Mouse (Mus musculus) forebrain, embryonic 14.5 days (tissue): ENCODE measurements around the gene E130309D02Rik. TPM values are rescaled to one million over a fixed set of nuclear protein-coding genes. Genes with fewer than 3 reads are reported as not detected.

Experiments
- ATAC-seq: fragments of 200-750 bp; cut with Nextera tagmentation; 2 replicates; pipeline ENCODE4 v1.8.0; 2017; ENCODE audit warnings: mild to moderate bottlenecking, moderate library complexity
- DNase-seq: peaks from one replicate; pipeline ENCODE4 v3.0.0-alpha.2; 2015; ENCODE audit warnings: low spot score
- H3K27ac ChIP-seq: fragments of 300-500 bp; sonication (generic); 2 replicates; pipeline ENCODE4 v1.5.1; 2014; ENCODE audit warnings: low read depth, mild to moderate bottlenecking, control low read depth, low read length, moderate library complexity
- H3K27me3 ChIP-seq: fragments of 300-500 bp; sonication (generic); replicated peaks from 2 replicates; pipeline ENCODE4 v1.6.1; 2014; ENCODE audit warnings: low read length, control low read depth, mixed read lengths; ENCODE audit not compliant: control insufficient read depth, insufficient read depth
- H3K36me3 ChIP-seq: fragments of 300-500 bp; sonication (generic); 2 replicates; pipeline ENCODE4 v1.6.1; 2014; ENCODE audit warnings: low read length, control low read depth; ENCODE audit not compliant: control insufficient read depth, insufficient read depth
- H3K4me1 ChIP-seq: fragments of 300-500 bp; sonication (generic); 2 replicates; pipeline ENCODE4 v1.6.1; 2014; ENCODE audit warnings: antibody characterized with exemption, low read length, control low read depth; ENCODE audit not compliant: control insufficient read depth, insufficient read depth
- H3K4me2 ChIP-seq: fragments of 300-500 bp; sonication (generic); 2 replicates; pipeline ENCODE4 v1.6.1; 2014; ENCODE audit warnings: mild to moderate bottlenecking, control low read depth, low read length
- H3K4me3 ChIP-seq: fragments of 300-500 bp; sonication (generic); 2 replicates; pipeline ENCODE4 v1.5.1; 2014; ENCODE audit warnings: low read depth, low read length, control low read depth
- H3K9ac ChIP-seq: fragments of 300-500 bp; sonication (generic); 2 replicates; pipeline ENCODE4 v1.6.1; 2014; ENCODE audit warnings: mild to moderate bottlenecking, low read length, control low read depth, moderate library complexity
- H3K9me3 ChIP-seq: fragments of 300-500 bp; sonication (generic); replicated peaks from 2 replicates; pipeline ENCODE4 v1.6.1; 2016; ENCODE audit warnings: low read length, control low read depth, mixed read lengths; ENCODE audit not compliant: control insufficient read depth
- WGBS: fragments of 180-500 bp; shearing (Covaris S2); extraction: QIAGEN DNeasy Blood & Tissue Kit; methylation state at CpG from one replicate; pipeline ENCODE4 v1.1.7; 2014; 5-methylcytosine and 5-hydroxymethylcytosine counted together
- polyA plus RNA-seq: library from polyadenylated mRNA; unstranded; fragments of >200 nt; fragmentation: Nextera tagmentation; extraction: Ambion mirVana; gene quantifications from 2 replicates; pipeline ENCODE4 v1.2.1, GENCODE M21; 2014

The E130309D02Rik gene
- polyA plus RNA-seq, 1 experiment from 2014 or later: 32.3 TPM

DNA sequence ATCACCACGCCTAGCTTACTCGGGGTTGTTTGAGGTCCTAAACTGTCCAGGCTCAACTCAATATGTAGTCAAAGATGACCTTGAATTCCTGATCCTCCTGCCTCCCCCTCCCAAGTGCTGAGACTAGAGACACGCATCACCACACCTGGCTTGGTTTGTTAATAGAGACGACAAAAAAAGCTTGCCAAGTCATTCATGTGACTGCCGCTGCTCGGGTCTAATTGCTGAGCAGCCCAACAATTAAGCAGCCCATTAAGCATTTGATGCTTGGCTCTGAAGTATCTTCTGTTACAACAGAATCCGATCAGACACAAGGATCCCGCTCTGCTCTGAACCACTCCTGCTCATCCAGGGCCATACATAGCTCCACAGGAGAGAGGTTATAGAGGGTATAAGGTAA, 31.2 kb upstream of the E130309D02Rik start:
- Histone ChIP-seq H3K4me3 (no peak overlapping the region), H3K4me1 (no peaks in the 10 kb centered on the region), H3K4me2 (no peak overlapping the region), H3K27ac (0 out of 2 replicates have a peak overlapping the region, but pooled peaks have one; percentile 27), H3K9me3 (0 out of 2 replicates have a peak, but pooled peaks cover 6% of the 10 kb centered on the region), H3K27me3 (no peaks in the 10 kb centered on the region), H3K36me3 (no peaks in the 10 kb centered on the region), H3K9ac (no peak overlapping the region)
- ATAC-seq (no peak), DNase-seq (no peak)
- WGBS: 43% methylated on average over 8 of the region's 8 CpGs

DNA sequence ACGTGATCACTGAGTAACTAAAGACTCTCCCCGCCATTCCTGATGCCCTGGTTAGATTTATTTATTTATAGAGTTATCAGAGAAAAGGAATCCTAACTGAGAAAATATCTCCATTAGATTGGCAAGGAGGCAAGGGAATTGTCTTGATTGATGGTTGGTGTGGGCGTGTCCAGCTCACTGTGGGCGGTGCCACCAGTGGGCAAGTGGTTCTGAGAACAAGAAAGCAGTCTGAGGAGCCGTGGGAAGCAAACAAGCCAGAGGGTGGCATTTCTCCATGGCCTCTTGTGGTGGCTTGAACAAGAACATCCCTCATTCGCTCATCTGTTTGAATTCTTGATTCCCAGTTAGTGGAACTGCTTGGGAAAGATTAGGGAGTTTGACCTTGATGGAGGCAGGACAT, 24.4 kb upstream of the E130309D02Rik start:
- Histone ChIP-seq H3K4me1 (no peaks in the 10 kb centered on the region), H3K4me2 (no peak overlapping the region), H3K9ac (no peak overlapping the region), H3K27me3 (no peaks in the 10 kb centered on the region), H3K27ac (no peak overlapping the region), H3K9me3 (no peaks in the 10 kb centered on the region), H3K36me3 (no peaks in the 10 kb centered on the region), H3K4me3 (no peak overlapping the region)
- WGBS: 54% methylated on average over 6 of the region's 6 CpGs
- DNase-seq (no peak), ATAC-seq (no peak)

DNA sequence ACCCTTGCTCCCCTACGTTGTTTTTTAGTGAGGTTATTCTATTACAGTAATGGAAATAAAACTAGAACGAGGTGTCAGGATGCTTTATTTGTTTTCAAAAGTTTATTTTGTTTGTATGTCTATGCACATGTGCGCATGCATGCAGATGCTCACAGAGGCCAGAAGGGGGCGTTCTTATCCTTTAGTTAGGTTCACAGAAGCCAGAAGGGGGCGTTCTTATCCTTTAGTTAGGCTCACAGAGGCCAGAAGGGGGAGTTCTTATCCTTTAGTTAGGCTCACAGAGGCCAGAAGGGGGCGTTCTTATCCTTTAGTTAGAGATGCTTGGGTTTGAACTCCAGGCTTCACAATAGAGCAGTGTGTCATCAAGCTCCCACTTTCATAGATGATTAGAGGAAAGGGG, 21.4 kb upstream of the E130309D02Rik start:
- Histone ChIP-seq H3K4me1 (no peaks in the 10 kb centered on the region), H3K27me3 (no peaks in the 10 kb centered on the region), H3K36me3 (no peaks in the 10 kb centered on the region), H3K4me3 (no peak overlapping the region), H3K27ac (no peak overlapping the region), H3K9ac (no peak overlapping the region), H3K4me2 (no peak overlapping the region), H3K9me3 (no peaks in the 10 kb centered on the region)
- no peak for DNase-seq
- ATAC-seq: no peak
- WGBS: 68% methylated on average over 6 of the region's 6 CpGs

DNA sequence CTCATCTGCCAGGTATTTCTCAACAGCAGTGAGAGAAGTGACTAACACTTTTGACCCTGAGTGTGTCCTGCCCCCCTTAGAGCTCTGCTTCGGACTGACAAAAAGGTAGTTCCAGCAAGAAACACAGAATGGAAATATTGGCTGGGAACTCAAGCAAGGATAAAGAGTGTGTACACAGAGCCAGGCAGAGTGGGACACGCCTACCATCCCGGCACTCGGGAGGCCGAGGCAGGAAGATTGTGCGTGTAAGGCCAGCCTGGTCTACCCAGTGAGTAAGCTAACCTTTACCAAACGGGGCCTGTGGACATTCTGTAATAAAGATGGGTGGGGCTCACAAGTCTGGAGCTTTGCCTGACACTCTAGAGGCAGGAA, 19.9 kb upstream of the E130309D02Rik start:
- Histone ChIP-seq H3K27me3 (no peaks in the 10 kb centered on the region), H3K4me2 (no peak overlapping the region), H3K36me3 (no peaks in the 10 kb centered on the region), H3K4me1 (no peaks in the 10 kb centered on the region; the same call in 1 of the 2 replicates), H3K9me3 (no peaks in the 10 kb centered on the region), H3K9ac (no peak overlapping the region), H3K4me3 (no peak overlapping the region), H3K27ac (no peak overlapping the region)
- ATAC-seq (no peak), DNase-seq (no peak)
- WGBS: 85% methylated on average over 7 of the region's 7 CpGs

DNA sequence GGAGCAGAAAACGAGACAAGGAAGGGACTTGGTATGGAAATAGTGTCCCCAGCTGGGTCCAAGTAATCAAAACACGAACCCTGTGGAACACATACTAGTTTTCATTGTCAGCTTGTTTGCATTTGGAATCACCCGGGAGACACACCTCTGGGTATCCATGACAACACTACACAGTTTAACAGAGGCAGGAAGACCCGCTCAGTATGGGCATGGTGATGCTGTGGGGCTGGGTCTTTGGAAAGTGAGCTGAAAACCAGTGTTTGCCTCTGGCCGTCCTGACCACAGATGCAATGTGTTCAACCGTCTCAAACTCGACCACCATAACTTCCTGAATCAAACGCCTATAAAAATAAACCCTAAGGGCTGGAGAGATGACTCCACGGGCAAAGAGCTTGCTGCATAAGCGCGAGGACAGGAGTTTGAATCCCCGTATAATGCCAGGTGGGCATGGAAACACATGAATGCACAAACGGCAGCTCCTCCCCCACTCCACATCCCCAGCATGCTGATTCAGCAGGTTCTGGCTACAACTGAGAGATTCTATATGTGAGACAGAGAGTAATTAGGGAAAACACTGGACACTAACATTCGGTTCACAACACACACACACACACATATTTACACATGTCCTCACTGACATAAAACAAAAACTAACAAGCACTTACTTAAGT, 19.4 kb upstream of the E130309D02Rik start:
- no peak overlapping the region for H3K27ac ChIP-seq
- no peak overlapping the region for H3K9ac ChIP-seq
- peaks cover 3% of the 10 kb centered on the region; the same call in 1 of the 2 replicates for H3K4me1 ChIP-seq
- H3K9me3 ChIP-seq: no peaks in the 10 kb centered on the region
- 72% methylated on average over 14 of the region's 14 CpGs for WGBS
- DNase-seq: no peak
- H3K4me2 ChIP-seq: no peak overlapping the region
- no peak for ATAC-seq
- no peak overlapping the region for H3K4me3 ChIP-seq
- H3K27me3 ChIP-seq: no peaks in the 10 kb centered on the region
- H3K36me3 ChIP-seq: no peaks in the 10 kb centered on the region

DNA sequence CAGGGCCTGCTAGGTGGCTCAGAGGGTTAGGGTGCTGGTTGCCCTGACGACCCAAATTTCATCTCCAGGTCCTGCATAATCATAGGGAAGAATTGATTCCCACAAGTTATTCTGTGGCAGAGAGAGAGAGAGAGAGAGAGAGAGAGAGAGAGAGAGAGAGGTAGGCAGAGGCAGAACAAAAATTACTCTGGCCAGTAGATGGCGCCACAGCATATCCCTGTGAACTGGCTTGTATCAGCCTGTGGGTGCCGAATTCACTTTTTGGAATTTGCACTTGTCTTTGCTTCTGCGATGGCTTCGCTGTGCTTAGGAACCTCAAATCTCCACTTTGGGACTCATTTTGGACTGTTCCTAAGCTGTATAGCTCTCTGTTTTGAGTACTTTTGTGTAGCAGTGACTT, 18.7 kb upstream of the E130309D02Rik start:
- no peak overlapping the region for H3K27ac ChIP-seq
- H3K4me3 ChIP-seq: no peak overlapping the region
- H3K9me3 ChIP-seq: no peaks in the 10 kb centered on the region
- no peak overlapping the region for H3K9ac ChIP-seq
- DNase-seq: peak; percentile 85
- 0 out of 2 replicates have a peak, but pooled peaks have one; percentile 40 for ATAC-seq
- H3K4me2 ChIP-seq: no peak overlapping the region
- no peaks in the 10 kb centered on the region for H3K27me3 ChIP-seq
- H3K36me3 ChIP-seq: no peaks in the 10 kb centered on the region
- H3K4me1 ChIP-seq: peaks cover 3% of the 10 kb centered on the region; the same call in 1 of the 2 replicates
- 14% methylated on average over 5 of the region's 5 CpGs for WGBS

DNA sequence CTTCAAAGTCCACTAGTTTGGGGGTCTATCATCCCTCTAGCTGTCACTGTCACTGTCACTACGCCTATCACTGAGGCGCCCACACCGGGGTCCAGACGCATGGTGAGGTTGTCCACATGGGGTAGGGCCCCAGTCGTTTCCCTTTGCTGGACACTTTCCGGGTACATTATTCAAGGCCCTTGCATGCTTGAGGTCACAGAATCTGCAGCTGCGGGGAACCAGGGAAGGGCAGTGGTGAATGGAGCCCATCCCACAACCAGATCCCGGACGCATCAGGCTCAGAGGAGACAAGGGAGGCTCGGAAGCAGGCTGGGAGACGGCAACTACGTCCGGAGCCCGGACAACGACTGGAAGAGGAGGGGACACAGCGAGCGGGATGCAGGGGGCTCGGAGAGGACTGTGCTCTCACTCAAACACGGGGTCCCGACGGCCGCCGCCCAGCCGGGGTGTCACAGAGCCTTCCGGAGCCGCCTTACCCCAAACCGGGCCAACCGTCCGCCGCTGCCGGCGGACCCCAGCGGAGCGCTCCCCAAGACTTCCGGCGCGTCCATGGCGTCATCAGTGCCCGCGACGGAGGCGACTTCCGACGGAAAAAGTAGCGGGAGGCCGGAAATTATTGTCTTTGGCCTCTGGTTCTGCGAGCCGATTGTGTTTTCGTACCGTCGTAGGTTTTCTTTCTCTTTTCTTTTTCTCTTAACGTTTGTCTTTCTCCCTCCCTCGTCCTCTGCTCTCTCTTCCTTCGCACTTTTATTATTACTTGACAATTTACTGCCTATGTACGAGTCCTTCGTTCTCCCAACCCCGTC, 13.7 kb upstream of the E130309D02Rik start, which contains the start of gene Zdhhc4:
Gene Zdhhc4 (minus strand): TSS at position 567 of the 806 bp plus-strand sequence.
- peak within 1 kb of the TSS; percentile 97 for H3K4me3 ChIP-seq
- H3K27ac ChIP-seq: peak within 1 kb of the TSS; percentile 52; the same call in 1 of the 2 replicates
- H3K9me3 ChIP-seq: no peaks in the 10 kb centered on the region
- WGBS: 1% methylated on average over 57 of the region's 57 CpGs
- peak; percentile 85 for ATAC-seq
- peaks cover 10% of the 10 kb centered on the region for H3K4me1 ChIP-seq
- DNase-seq: peak; percentile 96
- H3K9ac ChIP-seq: peak within 1 kb of the TSS; percentile 93
- peak within 1 kb of the TSS; percentile 91 for H3K4me2 ChIP-seq
- H3K27me3 ChIP-seq: no peaks in the 10 kb centered on the region
- H3K36me3 ChIP-seq: peaks cover 29% of the 10 kb centered on the region

DNA sequence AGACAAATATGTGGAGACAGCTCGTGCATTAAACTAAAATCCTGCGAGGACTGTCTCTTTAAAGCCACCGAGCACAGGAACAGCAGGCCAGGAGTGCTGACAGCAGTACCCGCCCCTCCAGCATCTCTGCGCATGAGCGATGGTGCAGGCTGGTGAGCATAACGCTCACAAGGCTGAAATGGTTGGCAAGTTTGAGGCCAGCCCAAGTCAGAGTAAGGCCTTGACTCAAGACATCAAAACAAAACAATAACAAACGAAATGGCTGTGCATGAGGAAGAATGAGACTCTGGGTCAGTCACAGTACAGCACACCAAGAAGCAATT, 2.1 kb upstream of the E130309D02Rik start:
- DNase-seq: no peak
- Histone ChIP-seq H3K27ac (no peak overlapping the region), H3K4me3 (no peak overlapping the region), H3K36me3 (peaks cover 71% of the 10 kb centered on the region), H3K4me1 (peaks cover 8% of the 10 kb centered on the region), H3K9ac (no peak overlapping the region), H3K9me3 (no peaks in the 10 kb centered on the region), H3K4me2 (no peak overlapping the region), H3K27me3 (no peaks in the 10 kb centered on the region)
- WGBS: 86% methylated on average over 8 of the region's 8 CpGs
- ATAC-seq: no peak
